Mouse (Mus musculus): ENCODE data around the gene Fam198a. TPM values are rescaled to one million over a fixed set of nuclear protein-coding genes. Genes with fewer than 3 reads are reported as not detected.

Gene Fam198a
- polyA plus RNA-seq (2015; fragmentation: Nextera tagmentation; extraction: Ambion mirVana) = 3.1 and 4.6 TPM in 2 replicates

GRCm38 (mm10) chr9:121950418-121951113, at the start of gene Fam198a:
TSS of gene Fam198a (plus strand) at chr9:121950988.
- H3K36me3 ChIP-seq = no peaks in the 10 kb centered on the region
- no peaks in the 10 kb centered on the region for H3K27me3 ChIP-seq (replicated peaks)
- 5% methylated on average over 14 of the region's 14 CpGs for WGBS
- H3K9ac ChIP-seq = peak within 1 kb of the TSS; percentile 36
- peak; percentile 95 for ATAC-seq
- peak within 1 kb of the TSS; percentile 66 for H3K4me2 ChIP-seq (replicated peaks)
- H3K9me3 ChIP-seq = no peaks in the 10 kb centered on the region
- peak within 1 kb of the TSS; percentile 79 for H3K27ac ChIP-seq
- peaks cover 13% of the 10 kb centered on the region for H3K4me1 ChIP-seq (replicated peaks)
- peak within 1 kb of the TSS; percentile 28 for H3K4me3 ChIP-seq (replicated peaks)

GRCm38 (mm10) chr9:121901710-121902700, 48.8 kb upstream of the Fam198a start:
- H3K27me3 ChIP-seq (replicated peaks) = no peaks in the 10 kb centered on the region
- H3K4me3 ChIP-seq (replicated peaks) = no peak overlapping the region
- no peak overlapping the region for H3K27ac ChIP-seq
- no peaks in the 10 kb centered on the region for H3K9me3 ChIP-seq
- no peak overlapping the region for H3K9ac ChIP-seq
- no peaks in the 10 kb centered on the region for H3K4me1 ChIP-seq (replicated peaks)
- 62% methylated on average over 5 of the region's 5 CpGs for WGBS
- H3K36me3 ChIP-seq = no peaks in the 10 kb centered on the region
- ATAC-seq = no peak
- no peak overlapping the region for H3K4me2 ChIP-seq (replicated peaks)

GRCm38 (mm10) chr9:121903476-121904305, 47.1 kb upstream of the Fam198a start:
- no peak overlapping the region for H3K4me3 ChIP-seq (replicated peaks)
- no peaks in the 10 kb centered on the region for H3K9me3 ChIP-seq
- H3K27ac ChIP-seq = no peak overlapping the region
- 77% methylated on average over 8 of the region's 8 CpGs for WGBS
- ATAC-seq = no peak
- no peaks in the 10 kb centered on the region for H3K36me3 ChIP-seq
- H3K9ac ChIP-seq = no peak overlapping the region
- H3K4me2 ChIP-seq (replicated peaks) = no peak overlapping the region
- H3K4me1 ChIP-seq (replicated peaks) = no peaks in the 10 kb centered on the region
- H3K27me3 ChIP-seq (replicated peaks) = no peaks in the 10 kb centered on the region

GRCm38 (mm10) chr9:121904319-121904718, 46.5 kb upstream of the Fam198a start:
- Histone ChIP-seq H3K27ac (no peak overlapping the region), H3K4me1 (replicated peaks) (no peaks in the 10 kb centered on the region), H3K27me3 (replicated peaks) (no peaks in the 10 kb centered on the region), H3K4me3 (replicated peaks) (no peak overlapping the region), H3K4me2 (replicated peaks) (no peak overlapping the region), H3K9ac (no peak overlapping the region), H3K9me3 (no peaks in the 10 kb centered on the region), H3K36me3 (no peaks in the 10 kb centered on the region)
- no peak for ATAC-seq
- 73% methylated on average over 4 of the region's 4 CpGs for WGBS

- no peak for ATAC-seq
- H3K4me3 ChIP-seq (replicated peaks) = no peak overlapping the region
- no peaks in the 10 kb centered on the region for H3K9me3 ChIP-seq
- WGBS = 88% methylated on average over 7 of the region's 7 CpGs
- no peaks in the 10 kb centered on the region for H3K36me3 ChIP-seq
- H3K4me2 ChIP-seq (replicated peaks) = no peak overlapping the region
- no peak overlapping the region for H3K27ac ChIP-seq
- no peaks in the 10 kb centered on the region for H3K27me3 ChIP-seq (replicated peaks)
- H3K4me1 ChIP-seq (replicated peaks) = no peaks in the 10 kb centered on the region
- no peak overlapping the region for H3K9ac ChIP-seq
Observed at GRCm38 (mm10) chr9:121904946-121905345, 45.8 kb upstream of the Fam198a start.

GRCm38 (mm10) chr9:121905556-121906185, 45.1 kb upstream of the Fam198a start:
- WGBS = 83% methylated on average over 4 of the region's 4 CpGs
- no peak for ATAC-seq
- H3K4me3 ChIP-seq (replicated peaks) = no peak overlapping the region
- no peak overlapping the region for H3K9ac ChIP-seq
- no peak overlapping the region for H3K4me2 ChIP-seq (replicated peaks)
- no peaks in the 10 kb centered on the region for H3K36me3 ChIP-seq
- H3K9me3 ChIP-seq = no peaks in the 10 kb centered on the region
- no peak overlapping the region for H3K27ac ChIP-seq
- H3K27me3 ChIP-seq (replicated peaks) = no peaks in the 10 kb centered on the region
- no peaks in the 10 kb centered on the region for H3K4me1 ChIP-seq (replicated peaks)

- Histone ChIP-seq H3K36me3 (no peaks in the 10 kb centered on the region), H3K9ac (no peak overlapping the region), H3K4me1 (replicated peaks) (no peaks in the 10 kb centered on the region), H3K9me3 (no peaks in the 10 kb centered on the region), H3K27ac (no peak overlapping the region), H3K4me2 (replicated peaks) (no peak overlapping the region), H3K4me3 (replicated peaks) (no peak overlapping the region), H3K27me3 (replicated peaks) (no peaks in the 10 kb centered on the region)
- ATAC-seq = no peak
- 78% methylated on average over 5 of the region's 5 CpGs for WGBS
Observed at GRCm38 (mm10) chr9:121906456-121906855, 44.3 kb upstream of the Fam198a start.

- H3K9ac ChIP-seq = no peak overlapping the region
- H3K27ac ChIP-seq = no peak overlapping the region
- no peak for ATAC-seq
- no peaks in the 10 kb centered on the region for H3K36me3 ChIP-seq
- H3K9me3 ChIP-seq = no peaks in the 10 kb centered on the region
- H3K4me3 ChIP-seq (replicated peaks) = no peak overlapping the region
- 69% methylated on average over 10 of the region's 10 CpGs for WGBS
- no peaks in the 10 kb centered on the region for H3K4me1 ChIP-seq (replicated peaks)
- H3K4me2 ChIP-seq (replicated peaks) = no peak overlapping the region
- H3K27me3 ChIP-seq (replicated peaks) = no peaks in the 10 kb centered on the region
Observed at GRCm38 (mm10) chr9:121907356-121908070, 43.3 kb upstream of the Fam198a start.

- no peak overlapping the region for H3K4me3 ChIP-seq (replicated peaks)
- no peaks in the 10 kb centered on the region for H3K9me3 ChIP-seq
- no peak overlapping the region for H3K27ac ChIP-seq
- 90% methylated on average over 17 of the region's 17 CpGs for WGBS
- no peak overlapping the region for H3K4me2 ChIP-seq (replicated peaks)
- no peaks in the 10 kb centered on the region for H3K36me3 ChIP-seq
- no peaks in the 10 kb centered on the region for H3K27me3 ChIP-seq (replicated peaks)
- ATAC-seq = no peak
- H3K4me1 ChIP-seq (replicated peaks) = no peaks in the 10 kb centered on the region
- no peak overlapping the region for H3K9ac ChIP-seq
Observed at GRCm38 (mm10) chr9:121908321-121908720, 42.5 kb upstream of the Fam198a start.

- H3K9ac ChIP-seq = no peak overlapping the region
- H3K4me1 ChIP-seq (replicated peaks) = no peaks in the 10 kb centered on the region
- no peaks in the 10 kb centered on the region for H3K9me3 ChIP-seq
- H3K27ac ChIP-seq = no peak overlapping the region
- H3K4me3 ChIP-seq (replicated peaks) = no peak overlapping the region
- H3K4me2 ChIP-seq (replicated peaks) = no peak overlapping the region
- no peaks in the 10 kb centered on the region for H3K27me3 ChIP-seq (replicated peaks)
- WGBS = 80% methylated on average over 6 of the region's 6 CpGs
- ATAC-seq = no peak
- no peaks in the 10 kb centered on the region for H3K36me3 ChIP-seq
Observed at GRCm38 (mm10) chr9:121909635-121910034, 41.2 kb upstream of the Fam198a start.

- Histone ChIP-seq H3K27ac (no peak overlapping the region), H3K27me3 (replicated peaks) (no peaks in the 10 kb centered on the region), H3K4me3 (replicated peaks) (no peak overlapping the region), H3K9ac (no peak overlapping the region), H3K9me3 (no peaks in the 10 kb centered on the region), H3K4me2 (replicated peaks) (no peak overlapping the region), H3K4me1 (replicated peaks) (no peaks in the 10 kb centered on the region), H3K36me3 (no peaks in the 10 kb centered on the region)
- WGBS = 88% methylated on average over 7 of the region's 7 CpGs
- no peak for ATAC-seq
Observed at GRCm38 (mm10) chr9:121911196-121911595, 39.6 kb upstream of the Fam198a start.

Measured in intestine, embryonic 15.5 days (tissue).